Mouse (Mus musculus): ENCODE measurements around the gene Zbp1. TPM values are rescaled to one million over a fixed set of nuclear protein-coding genes. Genes with fewer than 3 reads are reported as not detected.

The Zbp1 gene
- total and polyA plus RNA-seq, 3 experiments, result 0.47 to 1.2 (median 0.91) TPM

GRCm38 (mm10) chr2:173170715-173171114, 48.0 kb downstream of the Zbp1 start:
- peaks cover 2% of the 10 kb centered on the region; the same call in 1 of the 2 replicates for H3K4me1 ChIP-seq (ENCODE audit: control insufficient read depth, insufficient read depth, low read length)
- intact Hi-C loops (cut with DNase I), result loop anchor here (10.0 kb wide), 1 partner anchor 156 kb away; no protein-coding TSS in a partner anchor
- no peak overlapping the region for H3K9ac ChIP-seq (ENCODE audit: low read depth, low read length)
- H3K27ac ChIP-seq, result no peak overlapping the region
- no peaks in the 10 kb centered on the region for H3K36me3 ChIP-seq (ENCODE audit: control insufficient read depth, insufficient read depth, low read length)
- H3K79me2 ChIP-seq (replicated peaks; ENCODE audit: control insufficient read depth, insufficient read depth, low read length), result no peaks in the 10 kb centered on the region
- peak in 1 of 2 experiments; percentile 18 for DNase-seq
- no peak overlapping the region for H3K4me3 ChIP-seq
- TF ChIP-seq EP300 (IDR thresholded peaks at IDR 0.05; ENCODE audit: insufficient read depth, low read depth, low read length), result no peak
- peak; percentile 50 for TF ChIP-seq CTCF (IDR thresholded peaks at IDR 0.05)
- WGBS, result 77% methylated on average over 2 of the region's 2 CpGs
- no peaks in the 10 kb centered on the region for H3K27me3 ChIP-seq (ENCODE audit: control insufficient read depth, insufficient read depth, low read length)

GRCm38 (mm10) chr2:173170081-173170480, 48.6 kb downstream of the Zbp1 start:
- Histone ChIP-seq H3K9ac (ENCODE audit: low read depth, low read length) (no peak overlapping the region), H3K27me3 (ENCODE audit: control insufficient read depth, insufficient read depth, low read length) (no peaks in the 10 kb centered on the region), H3K79me2 (replicated peaks; ENCODE audit: control insufficient read depth, insufficient read depth, low read length) (no peaks in the 10 kb centered on the region), H3K36me3 (ENCODE audit: control insufficient read depth, insufficient read depth, low read length) (no peaks in the 10 kb centered on the region), H3K27ac (no peak overlapping the region), H3K4me1 (ENCODE audit: control insufficient read depth, insufficient read depth, low read length) (peaks cover 2% of the 10 kb centered on the region; the same call in 1 of the 2 replicates), H3K4me3 (no peak overlapping the region)
- 68% methylated on average over 2 of the region's 2 CpGs for WGBS
- intact Hi-C loops (cut with DNase I), result loop anchor here (10.0 kb wide), 1 partner anchor 155 kb away; no protein-coding TSS in a partner anchor
- no peak for TF ChIP-seq EP300 (IDR thresholded peaks at IDR 0.05; ENCODE audit: insufficient read depth, low read depth, low read length)
- TF ChIP-seq CTCF (IDR thresholded peaks at IDR 0.05), result no peak
- no peak for TF ChIP-seq POLR2A (IDR thresholded peaks at IDR 0.05; ENCODE audit: insufficient read depth, low read depth, low read length)
- no peak for DNase-seq

GRCm38 (mm10) chr2:173168411-173168851, 50.3 kb downstream of the Zbp1 start:
- Histone ChIP-seq H3K4me1 (ENCODE audit: control insufficient read depth, insufficient read depth, low read length) (peaks cover 2% of the 10 kb centered on the region; the same call in 1 of the 2 replicates), H3K36me3 (ENCODE audit: control insufficient read depth, insufficient read depth, low read length) (no peaks in the 10 kb centered on the region), H3K27me3 (ENCODE audit: control insufficient read depth, insufficient read depth, low read length) (no peaks in the 10 kb centered on the region), H3K4me3 (no peak overlapping the region), H3K79me2 (replicated peaks; ENCODE audit: control insufficient read depth, insufficient read depth, low read length) (no peaks in the 10 kb centered on the region), H3K27ac (no peak overlapping the region), H3K9ac (ENCODE audit: low read depth, low read length) (no peak overlapping the region)
- WGBS, result 62% methylated on average over 5 of the region's 5 CpGs
- TF ChIP-seq POLR2A (IDR thresholded peaks at IDR 0.05; ENCODE audit: insufficient read depth, low read depth, low read length) (no peak), CTCF (IDR thresholded peaks at IDR 0.05) (no peak), EP300 (IDR thresholded peaks at IDR 0.05; ENCODE audit: insufficient read depth, low read depth, low read length) (no peak)
- DNase-seq, result peak; percentile 36 to 56
- intact Hi-C loops (cut with DNase I), result no loop called here

- TF ChIP-seq CTCF (IDR thresholded peaks at IDR 0.05) (no peak), POLR2A (IDR thresholded peaks at IDR 0.05; ENCODE audit: insufficient read depth, low read depth, low read length) (no peak), EP300 (IDR thresholded peaks at IDR 0.05; ENCODE audit: insufficient read depth, low read depth, low read length) (no peak)
- WGBS, result 88% methylated on average over 10 of the region's 10 CpGs
- Histone ChIP-seq H3K4me1 (ENCODE audit: control insufficient read depth, insufficient read depth, low read length) (no peaks in the 10 kb centered on the region), H3K27me3 (ENCODE audit: control insufficient read depth, insufficient read depth, low read length) (no peaks in the 10 kb centered on the region), H3K9ac (ENCODE audit: low read depth, low read length) (no peak overlapping the region), H3K4me3 (no peak overlapping the region), H3K36me3 (ENCODE audit: control insufficient read depth, insufficient read depth, low read length) (no peaks in the 10 kb centered on the region), H3K27ac (no peak overlapping the region), H3K79me2 (replicated peaks; ENCODE audit: control insufficient read depth, insufficient read depth, low read length) (no peaks in the 10 kb centered on the region)
- intact Hi-C loops (cut with DNase I), result loop anchor here (2.0 kb wide), 1 partner anchor 19 kb away; no protein-coding TSS in a partner anchor
- DNase-seq, result no peak
Observed at GRCm38 (mm10) chr2:173165357-173165756, 53.4 kb downstream of the Zbp1 start.

- Histone ChIP-seq H3K27me3 (ENCODE audit: control insufficient read depth, insufficient read depth, low read length) (no peaks in the 10 kb centered on the region), H3K27ac (no peak overlapping the region), H3K4me3 (no peak overlapping the region), H3K4me1 (ENCODE audit: control insufficient read depth, insufficient read depth, low read length) (no peaks in the 10 kb centered on the region), H3K36me3 (ENCODE audit: control insufficient read depth, insufficient read depth, low read length) (no peaks in the 10 kb centered on the region), H3K79me2 (replicated peaks; ENCODE audit: control insufficient read depth, insufficient read depth, low read length) (no peaks in the 10 kb centered on the region), H3K9ac (ENCODE audit: low read depth, low read length) (no peak overlapping the region)
- TF ChIP-seq EP300 (IDR thresholded peaks at IDR 0.05; ENCODE audit: insufficient read depth, low read depth, low read length), result no peak
- no peak for TF ChIP-seq POLR2A (IDR thresholded peaks at IDR 0.05; ENCODE audit: insufficient read depth, low read depth, low read length)
- no peak for TF ChIP-seq CTCF (IDR thresholded peaks at IDR 0.05)
- intact Hi-C loops (cut with DNase I), result loop anchor here (2.0 kb wide), 1 partner anchor 20 kb away; no protein-coding TSS in a partner anchor
- DNase-seq, result no peak
- 86% methylated on average over 10 of the region's 10 CpGs for WGBS
Observed at GRCm38 (mm10) chr2:173164946-173165345, 53.8 kb downstream of the Zbp1 start.

GRCm38 (mm10) chr2:173164358-173164757, 54.4 kb downstream of the Zbp1 start:
- no peak overlapping the region for H3K4me3 ChIP-seq
- TF ChIP-seq POLR2A (IDR thresholded peaks at IDR 0.05; ENCODE audit: insufficient read depth, low read depth, low read length) (no peak), CTCF (IDR thresholded peaks at IDR 0.05) (peak; percentile 75), EP300 (IDR thresholded peaks at IDR 0.05; ENCODE audit: insufficient read depth, low read depth, low read length) (no peak)
- no peaks in the 10 kb centered on the region for H3K79me2 ChIP-seq (replicated peaks; ENCODE audit: control insufficient read depth, insufficient read depth, low read length)
- H3K27me3 ChIP-seq (ENCODE audit: control insufficient read depth, insufficient read depth, low read length), result no peaks in the 10 kb centered on the region
- H3K36me3 ChIP-seq (ENCODE audit: control insufficient read depth, insufficient read depth, low read length), result no peaks in the 10 kb centered on the region
- intact Hi-C loops (cut with DNase I), result loop anchor here (2.0 kb wide), 1 partner anchor 20 kb away; no protein-coding TSS in a partner anchor
- no peak overlapping the region for H3K9ac ChIP-seq (ENCODE audit: low read depth, low read length)
- peak in 1 of 2 experiments; percentile 49 for DNase-seq
- H3K4me1 ChIP-seq (ENCODE audit: control insufficient read depth, insufficient read depth, low read length), result no peaks in the 10 kb centered on the region
- H3K27ac ChIP-seq, result no peak overlapping the region
- 44% methylated on average over 2 of the region's 2 CpGs for WGBS
